Mouse (Mus musculus) ES-Bruce4 (cell line): ENCODE measurements around the gene Mybbp1a. TPM values are rescaled to one million over a fixed set of nuclear protein-coding genes. Genes with fewer than 3 reads are reported as not detected.

Source experiments
- H3K27ac ChIP-seq: 2 replicates; pipeline ENCODE4 v1.5.1; 2012; ENCODE audit warnings: low read length, inconsistent platforms; ENCODE audit not compliant: insufficient read depth
- H3K27me3 ChIP-seq: 2 replicates; pipeline ENCODE4 v1.6.1; 2012; ENCODE audit warnings: mild to moderate bottlenecking, low read length, inconsistent platforms; ENCODE audit not compliant: control insufficient read depth, poor library complexity, insufficient read depth, severe bottlenecking
- H3K36me3 ChIP-seq: 2 replicates; pipeline ENCODE4 v1.6.1; 2012; ENCODE audit warnings: inconsistent platforms, mild to moderate bottlenecking, low read length, moderate library complexity; ENCODE audit not compliant: control insufficient read depth, poor library complexity, insufficient read depth, severe bottlenecking
- H3K4me1 ChIP-seq: one replicate; pipeline ENCODE4 v1.8.1; 2011; ENCODE audit warnings: low read length; ENCODE audit not compliant: control insufficient read depth, insufficient read depth
- H3K4me3 ChIP-seq: 2 replicates; pipeline ENCODE4 v1.5.1; 2011; ENCODE audit warnings: low read depth, mild to moderate bottlenecking, low read length
- H3K9ac ChIP-seq: 2 replicates; pipeline ENCODE4 v1.6.1; 2012; ENCODE audit warnings: low read depth, mild to moderate bottlenecking, inconsistent platforms; ENCODE audit not compliant: poor library complexity, severe bottlenecking
- H3K9me3 ChIP-seq: replicated peaks from 2 replicates; pipeline ENCODE4 v1.6.1; 2012; ENCODE audit warnings: mild to moderate bottlenecking, low read length, inconsistent platforms; ENCODE audit not compliant: control insufficient read depth, poor library complexity, insufficient read depth, severe bottlenecking
- CTCF ChIP-seq: IDR thresholded peaks from one replicate; pipeline ENCODE4 v1.8.1; 2011; ENCODE audit warnings: low read depth, low read length
- EP300 ChIP-seq: IDR thresholded peaks from 2 replicates; pipeline ENCODE4 v1.6.1; 2011; ENCODE audit warnings: low read depth, low read length; ENCODE audit not compliant: insufficient read depth
- POLR2A ChIP-seq: IDR thresholded peaks from one replicate; pipeline ENCODE4 v1.8.1; 2011; ENCODE audit warnings: low read length; ENCODE audit not compliant: insufficient read depth
- polyA plus RNA-seq: library from polyadenylated mRNA; stranded (reverse); fragments of >200 nt; gene quantifications from 2 replicates; pipeline ENCODE4 v1.2.4, GENCODE M21; 2011; ENCODE audit warnings: low read depth; ENCODE audit not compliant: missing spikeins, insufficient read depth, insufficient read length

Mybbp1a gene
- polyA plus RNA-seq, 1 experiment: 296 TPM

DNA sequence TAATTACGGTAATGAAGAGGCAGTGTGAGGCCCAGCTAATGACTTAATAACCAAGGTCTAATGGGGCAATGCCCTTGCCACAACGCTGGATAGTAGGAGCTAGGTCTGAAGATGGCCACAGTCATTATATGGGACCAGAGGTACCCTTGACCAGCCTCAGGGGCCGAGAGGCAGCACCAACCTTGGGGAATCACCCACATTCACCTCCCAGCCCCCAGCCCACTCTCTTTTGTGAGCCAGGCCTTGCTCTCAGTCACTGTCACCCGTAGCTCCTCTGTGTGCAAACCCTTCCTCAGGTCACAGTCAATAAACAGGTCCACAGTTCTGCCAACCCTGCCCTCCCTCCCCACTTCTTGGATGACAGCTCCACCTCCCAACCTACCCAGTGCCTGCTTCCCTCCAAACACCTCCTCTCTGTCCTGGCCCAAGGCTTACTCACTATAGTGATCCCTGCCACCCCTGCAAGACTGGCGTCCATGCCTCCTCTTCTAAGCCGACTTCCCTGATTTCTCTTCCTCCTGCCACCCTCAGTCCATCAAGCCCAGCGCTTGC, 35.0 kb downstream of the Mybbp1a start:
- H3K27ac ChIP-seq: no peak overlapping the region
- no peaks in the 10 kb centered on the region for H3K36me3 ChIP-seq
- no peaks in the 10 kb centered on the region for H3K27me3 ChIP-seq
- no peak overlapping the region for H3K4me3 ChIP-seq
- no peaks in the 10 kb centered on the region for H3K9me3 ChIP-seq
- H3K9ac ChIP-seq: no peak overlapping the region
- H3K4me1 ChIP-seq: no peaks in the 10 kb centered on the region
- TF ChIP-seq CTCF: no peak
- TF ChIP-seq EP300: no peak
- no peak for TF ChIP-seq POLR2A

DNA sequence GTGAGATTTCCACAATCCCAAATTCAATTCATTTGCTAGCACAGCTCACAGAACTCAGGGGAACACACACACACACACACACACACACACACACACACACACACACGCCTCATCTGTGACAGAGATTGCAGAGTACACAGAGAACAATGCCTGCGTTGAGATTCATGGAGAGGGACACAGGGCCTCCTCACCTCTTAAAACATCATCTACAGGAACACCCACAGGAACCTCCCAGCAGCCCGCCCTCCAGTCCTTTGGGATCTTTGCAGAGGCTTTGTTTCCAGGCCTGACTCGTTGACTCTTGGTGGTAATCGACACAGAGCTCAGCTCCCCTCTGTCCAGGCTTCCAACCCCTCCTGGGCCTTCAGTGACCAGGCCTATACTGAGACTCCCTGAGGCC, 36.0 kb downstream of the Mybbp1a start:
- TF ChIP-seq EP300 (no peak), POLR2A (no peak), CTCF (no peak)
- H3K4me3 ChIP-seq: no peak overlapping the region
- no peaks in the 10 kb centered on the region for H3K9me3 ChIP-seq
- H3K36me3 ChIP-seq: no peaks in the 10 kb centered on the region
- H3K27ac ChIP-seq: no peak overlapping the region
- H3K9ac ChIP-seq: no peak overlapping the region
- H3K27me3 ChIP-seq: no peaks in the 10 kb centered on the region
- no peaks in the 10 kb centered on the region for H3K4me1 ChIP-seq

DNA sequence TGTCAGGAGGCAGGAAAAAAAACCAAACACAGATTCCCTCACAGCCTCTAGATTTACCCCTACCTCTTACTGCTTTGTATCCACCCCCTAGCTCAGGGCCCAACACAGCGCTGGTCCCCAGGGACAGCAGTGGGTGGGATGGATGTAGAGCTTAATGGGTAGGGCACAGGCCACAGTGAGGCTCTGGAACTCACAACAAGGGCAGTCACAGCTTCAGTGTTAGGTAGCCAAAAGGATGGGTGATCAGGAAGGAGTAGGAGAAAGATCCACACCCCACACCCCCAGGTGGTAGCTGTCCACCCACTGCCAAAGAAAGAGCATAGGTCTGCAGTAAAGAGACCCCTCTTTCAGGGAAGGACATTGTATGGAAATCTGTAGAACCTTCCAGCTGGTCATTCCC, 36.5 kb downstream of the Mybbp1a start:
- H3K27me3 ChIP-seq: no peaks in the 10 kb centered on the region
- H3K27ac ChIP-seq: no peak overlapping the region
- TF ChIP-seq EP300: no peak
- no peak for TF ChIP-seq CTCF
- no peak for TF ChIP-seq POLR2A
- no peak overlapping the region for H3K4me3 ChIP-seq
- H3K9ac ChIP-seq: no peak overlapping the region
- no peaks in the 10 kb centered on the region for H3K4me1 ChIP-seq
- H3K9me3 ChIP-seq: no peaks in the 10 kb centered on the region
- no peaks in the 10 kb centered on the region for H3K36me3 ChIP-seq

DNA sequence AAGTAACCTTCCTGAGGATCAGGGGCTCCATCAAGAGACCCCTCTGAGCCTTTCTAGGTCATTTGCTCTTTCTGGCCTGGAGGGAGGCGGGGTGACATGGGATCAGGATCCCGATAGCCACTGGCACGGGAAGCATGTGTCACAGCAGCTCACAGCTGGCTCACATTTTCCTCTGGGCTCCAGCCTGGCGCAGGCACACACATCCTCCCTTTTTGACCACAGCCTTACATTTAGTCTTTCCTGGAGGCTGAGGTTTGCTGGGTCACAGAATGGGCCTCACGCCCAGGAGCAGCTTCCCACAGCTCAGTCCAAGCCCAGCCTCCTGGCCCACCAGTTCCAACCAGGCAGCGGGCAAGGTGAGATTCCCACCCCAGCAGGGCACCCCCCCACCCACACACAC, 37.1 kb downstream of the Mybbp1a start:
- Histone ChIP-seq H3K27ac (no peak overlapping the region), H3K4me1 (no peaks in the 10 kb centered on the region), H3K36me3 (no peaks in the 10 kb centered on the region), H3K4me3 (no peak overlapping the region), H3K27me3 (no peaks in the 10 kb centered on the region), H3K9me3 (no peaks in the 10 kb centered on the region), H3K9ac (no peak overlapping the region)
- TF ChIP-seq CTCF: no peak
- TF ChIP-seq EP300: no peak
- TF ChIP-seq POLR2A: no peak

DNA sequence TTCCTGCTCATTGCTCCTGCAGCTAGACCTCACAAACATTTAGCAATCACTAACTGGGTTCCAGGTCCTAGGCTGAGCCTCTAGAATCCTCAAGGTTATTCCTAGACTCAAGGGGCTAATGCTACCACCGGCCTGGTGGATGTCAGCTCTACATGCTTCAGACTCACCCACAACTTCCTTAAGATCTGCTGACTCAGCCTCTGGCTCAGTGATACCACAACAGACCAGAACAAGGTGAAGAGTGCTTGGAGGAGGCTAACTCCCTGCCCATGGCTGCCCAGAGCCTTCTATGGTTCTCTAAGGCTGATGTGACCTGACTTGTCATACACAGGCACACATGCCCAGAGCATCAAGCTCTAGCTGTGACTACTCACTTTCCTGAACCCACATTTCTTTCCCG, 38.3 kb downstream of the Mybbp1a start:
- H3K9me3 ChIP-seq: no peaks in the 10 kb centered on the region
- H3K36me3 ChIP-seq: no peaks in the 10 kb centered on the region
- H3K4me3 ChIP-seq: no peak overlapping the region
- no peaks in the 10 kb centered on the region for H3K4me1 ChIP-seq
- TF ChIP-seq EP300 (no peak), CTCF (no peak), POLR2A (no peak)
- no peaks in the 10 kb centered on the region for H3K27me3 ChIP-seq
- no peak overlapping the region for H3K27ac ChIP-seq
- H3K9ac ChIP-seq: no peak overlapping the region

DNA sequence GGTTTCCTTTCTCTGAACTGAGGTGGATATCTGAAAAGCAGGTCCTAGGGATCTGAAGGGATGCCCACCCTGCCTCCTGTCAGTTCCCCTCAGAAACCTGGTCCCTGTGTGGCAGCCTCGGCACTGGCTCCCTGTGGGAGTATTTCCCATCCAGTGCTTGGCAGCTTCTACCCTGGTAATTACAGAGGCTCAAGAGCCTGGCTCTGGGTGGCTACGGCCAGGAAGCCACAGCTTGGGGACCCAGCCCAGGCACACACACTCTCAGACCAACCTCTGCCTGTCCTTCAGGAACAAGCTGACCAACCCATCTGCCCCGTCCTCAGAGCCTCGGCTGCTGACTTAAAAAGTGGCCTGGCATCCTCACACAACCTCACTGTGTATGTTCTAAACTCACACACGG, 40.2 kb downstream of the Mybbp1a start:
- no peak overlapping the region for H3K9ac ChIP-seq
- H3K27ac ChIP-seq: no peak overlapping the region
- TF ChIP-seq EP300 (no peak), POLR2A (no peak), CTCF (no peak)

More for the DNA sequence above, 40.2 kb downstream of the Mybbp1a start:
- Histone ChIP-seq H3K4me1 (no peaks in the 10 kb centered on the region), H3K36me3 (no peaks in the 10 kb centered on the region), H3K27me3 (no peaks in the 10 kb centered on the region), H3K4me3 (no peak overlapping the region), H3K9me3 (no peaks in the 10 kb centered on the region)
